ENCODE assay signal across 19 mouse cellular contexts in genomic region chr7:54861230-54861856, GRCm38 (mm10). TPM values are rescaled to one million over a fixed set of nuclear protein-coding genes. Genes with fewer than 3 reads are reported as not detected.
DNase-seq lines count a peak whose midpoint lies in the region; ATAC-seq lines count a peak whose summit lies in the region.
"Had no signal": no experiment of that assay in that cellular context is flagged by ENCODE, and none has a peak within 500 bp of the region (broad histone marks: within the 10 kb centered on the region; RNA-seq: fewer than 3 reads in every experiment).

No protein-coding gene starts in this region.

- peak; percentile 7 for DNase-seq in cerebellum, adult 9-11 months
- DNase-seq in heart, adult 11 months, result peak; percentile 85
- no peak for DNase-seq in heart, postnatal 14 days
- peak; percentile 34 to 41 for DNase-seq in right cerebral cortex, postnatal 10 days (ENCODE audit: low spot score in 2 of 2)
- DNase-seq in right cerebral cortex, postnatal 36 days (ENCODE audit: low spot score in 2 of 2), result no peak
- peak; percentile 12 for DNase-seq in retina, postnatal 1 day
- DNase-seq in embryo, embryonic 9.5 days (ENCODE audit: extremely low spot score), result no peak
- DNase-seq: adrenal gland, postnatal 36 days; embryo, embryonic 11 days; kidney, adult 9 months; kidney, postnatal 25 days; lung, adult 18-20 months; lung, postnatal 14 days; right cerebral cortex, postnatal 25 days had no signal

- no peak for ATAC-seq in cerebellum, adult (ENCODE audit: insufficient number of reproducible peaks, low FRiP score, low TSS enrichment)
- ATAC-seq: intestine, embryonic 15.5 days had no signal

- intact Hi-C loops in heart, postnatal 14 days (cut with DNase I), result no loop called here

RNA-seq across cellular contexts. Expression of gene Luzp2, which starts 26.0 kb away (rescaled TPM):
- total RNA-seq in heart, postnatal 14 days (2021), result under 1 TPM; 0.14 to 0.17 TPM
- total RNA-seq: CH12.LX; megakaryocyte-erythroid progenitor cell, adult 5-6 weeks; MEL had no signal

Comparison
In these comparisons a context has a peak if more than half of its experiments do, and no peak if none do; other contexts are left out.
1. DNase-seq: peak in cerebellum, adult 9-11 months (single experiment), heart, adult 11 months (single experiment), right cerebral cortex, postnatal 10 days (2 of 2) and retina, postnatal 1 day (single experiment); none in heart, postnatal 14 days (0 of 2), right cerebral cortex, postnatal 36 days (0 of 2) and embryo, embryonic 9.5 days (single experiment).